Mouse (Mus musculus): Measurements from ENCODE around the gene Sec31a. TPM values are rescaled to one million over a fixed set of nuclear protein-coding genes. Genes with fewer than 3 reads are reported as not detected.

Sec31a gene
- total RNA-seq, 2 experiments from 2014 or later: 108 to 112 TPM

- DNase-seq (ENCODE audit: low spot score in 2 of 2): no peak
Observed at GRCm38 (mm10) chr5:100317842-100318241, 98.2 kb downstream of the Sec31a start.

GRCm38 (mm10) chr5:100317010-100317409 is 99.0 kb downstream of the Sec31a start:
- DNase-seq (ENCODE audit: low spot score in 2 of 2): no peak
- intact Hi-C loops (cut with DNase I): no loop called here

More at GRCm38 (mm10) chr5:100317842-100318241, 98.2 kb downstream of the Sec31a start:
- intact Hi-C loops (cut with DNase I): no loop called here

- DNase-seq (ENCODE audit: low spot score in 2 of 2): no peak
- intact Hi-C loops (cut with DNase I): no loop called here
Observed at GRCm38 (mm10) chr5:100315646-100316045, 100.4 kb downstream of the Sec31a start.

- intact Hi-C loops (cut with DNase I): no loop called here
- DNase-seq (ENCODE audit: low spot score in 2 of 2): no peak
Observed at GRCm38 (mm10) chr5:100312391-100312790, 103.6 kb downstream of the Sec31a start.

Other genes with a start within 250 kb of the Sec31a start
- gene Lin54, start 84.4 kb upstream of the Sec31a start, total RNA-seq (2021): 10 to 100 TPM; 15.5 to 17.3 TPM
- gene Cops4, start 102.1 kb upstream of the Sec31a start, total RNA-seq (2021): 10 to 100 TPM; 73.3 to 73.8 TPM
- gene Plac8, start 156.0 kb upstream of the Sec31a start, total RNA-seq (2021): not detected